Mouse (Mus musculus): Measurements from ENCODE around the gene Gps1.
A peak's percentile ranks its signal among the peaks of the same experiment; 100 is the strongest.
"Not testable (repeated sequence)": the region's sequence is repeated elsewhere in the genome, so short reads cannot be mapped to it uniquely, and the experiment has no call there.

Gps1 gene

GRCm38 (mm10) chr11:120785145-120785544 is 1.1 kb downstream of the Gps1 start:
- peak; percentile 22 to 27 for DNase-seq (ENCODE audit: low spot score in 2 of 2)

DNA sequence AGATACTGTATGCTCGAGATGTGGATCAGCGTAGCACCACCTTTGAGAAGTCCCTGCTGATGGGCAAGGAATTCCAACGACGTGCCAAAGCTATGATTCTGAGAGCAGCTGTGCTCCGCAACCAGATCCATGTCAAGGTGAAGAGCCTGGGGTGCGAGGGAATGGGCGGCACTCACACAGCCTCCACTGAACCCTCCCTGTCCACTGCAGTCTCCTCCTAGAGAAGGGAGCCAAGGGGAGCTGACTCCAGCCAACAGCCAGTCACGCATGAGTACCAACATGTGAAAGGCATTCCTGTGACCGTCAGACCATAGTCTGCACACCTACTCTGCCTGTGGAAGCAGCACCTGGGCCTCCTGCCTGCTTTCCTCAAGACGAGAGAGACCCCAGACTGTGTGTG is 4.4 kb downstream of the Gps1 start:
- not testable (repeated sequence) for DNase-seq (ENCODE audit: low spot score in 2 of 2)

GRCm38 (mm10) chr11:120789355-120789754 is 5.3 kb downstream of the Gps1 start:
- no peak for DNase-seq (ENCODE audit: low spot score in 2 of 2)

DNA sequence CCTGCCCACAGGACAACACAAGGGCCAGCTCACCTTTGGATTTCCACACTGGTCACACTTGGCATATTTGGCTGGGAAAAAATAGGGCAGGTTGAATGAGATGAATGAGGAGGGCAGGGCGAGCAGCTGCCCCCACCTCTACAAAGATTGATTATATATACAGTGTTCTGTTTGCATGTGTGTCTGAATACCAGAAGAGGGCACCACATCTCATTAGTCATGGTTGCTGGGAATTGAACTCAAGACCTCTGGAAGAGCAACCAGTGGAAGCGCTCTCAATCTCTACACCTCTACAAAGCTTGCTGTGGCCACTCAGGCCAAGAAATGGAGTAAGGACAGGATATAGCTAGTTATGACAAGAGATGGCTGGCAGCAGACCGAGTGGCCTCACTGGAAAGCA is 5.7 kb downstream of the Gps1 start:
- DNase-seq (ENCODE audit: low spot score in 2 of 2) = no peak

DNA sequence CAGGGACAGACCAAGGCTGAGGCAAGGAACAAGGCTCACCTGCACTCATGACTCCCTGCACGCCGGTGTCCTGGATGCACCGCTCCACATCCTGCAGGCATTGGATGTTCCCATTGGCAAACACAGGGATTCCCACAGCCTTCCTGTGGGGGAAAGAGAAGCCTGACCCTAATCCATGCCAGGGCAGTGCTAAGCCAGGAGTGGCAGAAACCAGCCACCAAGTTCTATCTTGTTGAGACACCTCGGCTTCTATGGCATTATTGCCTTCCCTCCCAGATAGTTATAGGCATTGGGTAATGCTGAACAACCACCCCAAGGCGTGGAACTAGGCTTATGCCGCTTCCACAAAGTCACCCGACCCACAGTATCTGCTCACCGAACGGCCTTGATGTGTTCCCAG is 8.6 kb downstream of the Gps1 start:
- DNase-seq (ENCODE audit: low spot score in 2 of 2) = no peak

DNA sequence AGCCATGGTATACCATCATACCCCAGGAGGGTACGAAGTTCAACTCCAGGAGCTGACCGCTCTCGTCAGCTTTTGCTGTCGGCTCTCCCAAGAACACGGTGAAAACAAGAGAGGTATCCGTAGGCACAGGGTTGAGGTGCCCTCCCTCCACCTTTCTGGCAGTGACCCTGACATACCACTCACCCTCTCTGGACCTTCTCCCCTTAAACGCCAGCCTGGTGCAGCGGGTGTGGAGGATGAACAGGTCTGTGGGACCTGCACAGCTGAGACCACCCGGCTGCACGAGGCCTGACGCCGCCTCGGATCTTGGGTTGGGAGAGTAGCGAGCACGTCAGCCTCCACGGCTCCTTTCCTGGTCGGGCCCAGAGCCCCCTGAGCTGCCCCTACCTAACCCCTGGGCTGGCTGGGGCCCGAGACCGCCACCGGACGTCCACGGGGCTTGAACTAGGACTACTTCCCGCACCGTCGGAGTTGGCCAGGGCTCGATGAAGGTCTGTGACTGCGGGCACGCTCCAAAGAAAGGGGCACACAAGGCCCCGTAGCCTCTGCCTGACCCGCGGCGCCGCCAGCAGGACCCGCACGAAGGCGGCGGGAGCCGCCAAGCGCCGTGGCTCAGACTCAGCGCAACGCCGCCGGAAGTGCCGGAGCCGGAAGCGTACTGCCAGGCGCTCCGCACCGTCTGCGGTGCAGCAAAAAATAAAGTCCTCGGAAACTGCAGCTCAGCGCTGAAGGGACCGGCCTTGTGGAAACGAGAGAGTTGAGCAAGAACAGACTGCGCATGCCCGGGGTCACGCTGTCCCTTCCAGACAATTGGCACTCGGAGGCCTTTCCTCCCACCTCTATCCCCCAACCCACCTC is 11.9 kb downstream of the Gps1 start, which contains the start of gene Dus1l:
Gene Dus1l (minus strand): TSS at position 648 of the 858 bp plus-strand sequence.
- peak; percentile 96 to 98 for DNase-seq (ENCODE audit: low spot score in 2 of 2)

- DNase-seq (ENCODE audit: low spot score in 2 of 2) = no peak
Observed at GRCm38 (mm10) chr11:120796614-120796946, 12.5 kb downstream of the Gps1 start.

GRCm38 (mm10) chr11:120798244-120798643 is 14.2 kb downstream of the Gps1 start:
- no peak for DNase-seq (ENCODE audit: low spot score in 2 of 2)

- no peak for DNase-seq (ENCODE audit: low spot score in 2 of 2)
Observed at GRCm38 (mm10) chr11:120799316-120799890, 15.3 kb downstream of the Gps1 start.

GRCm38 (mm10) chr11:120800061-120800904 is 16.2 kb downstream of the Gps1 start:
- DNase-seq (ENCODE audit: low spot score in 2 of 2) = peak; percentile 82 to 89

DNA sequence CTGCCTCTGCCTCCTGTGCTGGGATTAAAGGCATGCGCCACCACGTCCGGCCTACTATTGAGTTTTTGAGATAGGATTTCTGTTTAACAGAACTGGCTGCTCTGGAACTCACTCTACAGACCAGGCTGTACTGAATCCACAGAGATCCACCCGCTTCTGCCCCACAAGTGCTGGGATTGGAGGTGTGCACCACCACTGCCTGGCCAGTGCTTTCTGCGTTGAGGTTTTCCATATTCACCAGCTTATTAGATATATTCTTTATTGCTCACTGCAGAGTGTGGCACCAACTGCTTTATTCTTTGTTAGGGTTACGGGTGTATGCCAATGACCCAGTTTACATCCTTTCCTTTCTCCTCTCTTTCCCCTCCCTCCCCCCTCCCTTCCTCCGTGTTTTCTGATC is 20.2 kb downstream of the Gps1 start:
- DNase-seq (ENCODE audit: low spot score in 2 of 2) = no peak

DNA sequence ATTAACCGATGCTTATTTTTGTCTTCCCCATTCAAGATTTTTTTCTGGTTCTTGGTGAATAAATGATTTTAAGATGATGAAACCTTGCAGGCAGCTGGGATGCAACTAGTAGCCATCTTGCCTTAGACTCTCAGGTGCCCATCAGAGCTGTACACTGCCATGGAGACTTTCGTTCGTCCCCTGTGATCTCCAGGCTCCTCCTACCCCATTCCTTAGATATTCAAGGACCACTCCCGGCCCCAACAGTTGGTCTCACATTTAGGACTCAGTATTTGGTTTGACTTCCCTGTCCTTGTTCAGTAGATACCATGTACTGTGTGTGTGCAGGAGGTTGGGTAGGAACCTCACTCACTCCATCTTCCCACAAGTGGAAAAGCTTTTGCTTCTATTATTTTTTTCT is 20.7 kb downstream of the Gps1 start:
- no peak for DNase-seq (ENCODE audit: low spot score in 2 of 2)

GRCm38 (mm10) chr11:120805375-120806298 is 21.6 kb downstream of the Gps1 start:
- no peak for DNase-seq (ENCODE audit: low spot score in 2 of 2)

DNA sequence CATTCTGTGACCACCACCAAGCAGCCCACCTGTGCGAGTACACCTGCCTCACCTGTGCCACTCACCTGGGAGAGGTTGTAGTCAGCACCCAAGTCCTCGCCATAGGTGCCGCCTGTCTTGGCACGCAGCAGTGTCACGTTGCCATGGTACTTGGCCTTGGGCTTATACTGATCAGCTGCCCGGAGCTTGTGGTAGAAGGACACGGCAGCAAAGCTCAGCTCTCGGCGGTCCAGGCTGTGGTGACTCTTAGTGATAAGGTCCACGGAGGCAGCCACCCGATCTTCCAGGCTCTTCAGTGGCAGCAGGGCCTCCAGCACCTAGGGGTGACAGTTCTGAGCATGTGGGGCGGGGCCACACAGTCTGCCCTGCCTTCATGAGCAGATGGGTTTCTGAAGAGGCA is 23.9 kb downstream of the Gps1 start:
- DNase-seq (ENCODE audit: low spot score in 2 of 2) = no peak

DNA sequence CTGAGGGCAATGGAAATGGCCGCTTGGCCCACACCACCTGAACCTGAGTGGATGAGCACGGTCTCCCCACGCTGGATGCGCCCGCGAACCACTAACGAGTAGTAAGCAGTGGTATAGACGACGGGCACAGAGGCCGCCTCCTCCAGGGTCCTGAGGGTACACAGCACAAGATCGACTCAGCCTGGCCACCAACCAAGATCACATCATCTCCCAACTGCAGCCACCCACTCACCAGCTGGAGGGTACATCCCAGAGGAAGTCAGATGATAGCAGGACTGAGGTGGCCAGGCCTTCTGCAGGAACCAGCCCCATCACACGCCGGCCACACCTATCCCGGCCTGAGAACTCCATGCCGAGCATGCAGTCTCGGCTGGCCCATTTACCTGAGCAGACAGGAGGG is 28.0 kb downstream of the Gps1 start:
- no peak for DNase-seq (ENCODE audit: low spot score in 2 of 2)

GRCm38 (mm10) chr11:120817358-120817757 is 33.3 kb downstream of the Gps1 start:
- no peak for DNase-seq (ENCODE audit: low spot score in 2 of 2)

DNA sequence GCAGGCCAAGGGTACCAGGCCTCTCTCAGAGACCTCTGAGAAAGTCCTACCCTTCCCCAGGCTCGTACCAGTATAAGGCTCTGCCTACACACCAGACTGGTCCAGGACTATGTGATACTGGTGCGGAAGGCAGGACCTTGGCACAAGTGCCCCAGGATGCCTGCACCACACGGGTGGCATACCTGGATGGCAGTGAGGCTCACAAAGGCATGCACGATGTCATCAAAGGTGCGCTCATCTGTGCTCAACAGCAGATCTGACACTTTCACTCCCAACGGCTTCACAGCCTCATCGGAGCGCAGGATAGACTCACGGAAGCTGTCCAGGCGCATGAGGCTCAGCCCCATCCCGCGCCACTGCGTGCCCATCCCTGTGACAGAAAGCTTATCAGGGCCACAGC is 34.2 kb downstream of the Gps1 start:
- DNase-seq (ENCODE audit: low spot score in 2 of 2) = no peak

DNA sequence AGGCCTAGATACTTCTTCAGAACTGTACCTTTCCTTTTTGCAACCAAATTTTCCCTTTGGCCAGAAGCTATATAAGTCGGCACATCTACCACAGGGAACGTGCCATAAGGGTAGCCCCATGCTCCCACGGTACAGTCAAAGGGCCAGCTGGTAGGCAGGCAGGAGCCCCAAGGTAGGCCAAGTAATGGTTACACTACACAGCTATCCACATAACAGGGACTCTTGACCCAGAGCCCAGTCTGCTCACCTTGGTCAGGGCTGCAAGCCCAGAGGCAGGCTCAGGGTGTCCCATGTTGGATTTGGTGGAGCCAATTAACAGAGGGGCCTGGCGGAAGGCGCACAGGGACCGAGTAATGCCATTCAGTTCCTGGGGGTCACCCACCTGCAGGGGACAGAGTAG is 35.5 kb downstream of the Gps1 start:
- peak in 1 of 2 experiments; percentile 20 for DNase-seq (ENCODE audit: low spot score in 2 of 2)

GRCm38 (mm10) chr11:120820546-120820945 is 36.5 kb downstream of the Gps1 start:
- DNase-seq (ENCODE audit: low spot score in 2 of 2) = peak; percentile 46 to 49

DNA sequence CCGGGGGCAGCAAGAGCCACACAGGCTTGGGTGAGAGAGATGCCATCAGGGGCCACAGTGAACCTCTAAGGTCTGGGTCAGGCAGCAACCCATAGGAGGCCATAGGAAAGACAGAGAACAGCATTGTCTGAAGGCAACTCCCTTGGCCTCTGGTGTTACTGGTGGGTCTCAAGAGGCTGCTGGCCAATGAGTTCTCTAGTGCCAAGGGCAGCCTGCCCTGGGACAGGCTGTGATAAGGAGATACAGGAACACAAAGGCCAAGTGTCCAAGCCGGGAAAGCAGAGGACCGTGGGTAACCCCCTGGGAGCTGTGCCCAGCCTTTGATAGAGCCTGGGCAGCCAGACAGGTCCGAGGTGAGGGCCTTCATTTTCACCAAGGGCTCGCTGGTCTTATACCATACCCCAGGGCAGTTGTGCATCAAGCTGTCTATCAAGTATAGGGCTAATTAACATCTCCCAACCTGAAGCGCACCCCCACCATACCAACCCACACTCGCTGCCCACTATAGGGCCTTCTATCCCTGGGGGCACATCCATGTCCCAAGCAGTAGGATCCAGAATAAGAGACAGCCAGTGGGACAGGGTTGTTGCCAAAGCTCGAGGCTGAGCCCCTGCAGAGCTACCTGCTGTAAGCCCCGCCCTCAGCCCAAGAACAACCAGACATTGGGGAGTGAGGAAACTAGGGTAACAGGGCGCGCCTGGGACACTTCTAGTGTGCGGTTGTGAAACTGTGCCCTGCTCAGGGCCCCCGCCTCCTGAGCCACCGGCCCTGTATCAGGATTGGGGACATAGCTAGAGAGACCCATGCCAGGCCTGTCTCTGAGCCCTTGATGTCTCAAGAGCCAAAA is 37.2 kb downstream of the Gps1 start:
- DNase-seq (ENCODE audit: low spot score in 2 of 2) = peak; percentile 46 to 49

Data from right cerebral cortex, postnatal 10 days (tissue).